ENCODE assay signal across 7 mouse cellular contexts in the genomic region with DNA sequence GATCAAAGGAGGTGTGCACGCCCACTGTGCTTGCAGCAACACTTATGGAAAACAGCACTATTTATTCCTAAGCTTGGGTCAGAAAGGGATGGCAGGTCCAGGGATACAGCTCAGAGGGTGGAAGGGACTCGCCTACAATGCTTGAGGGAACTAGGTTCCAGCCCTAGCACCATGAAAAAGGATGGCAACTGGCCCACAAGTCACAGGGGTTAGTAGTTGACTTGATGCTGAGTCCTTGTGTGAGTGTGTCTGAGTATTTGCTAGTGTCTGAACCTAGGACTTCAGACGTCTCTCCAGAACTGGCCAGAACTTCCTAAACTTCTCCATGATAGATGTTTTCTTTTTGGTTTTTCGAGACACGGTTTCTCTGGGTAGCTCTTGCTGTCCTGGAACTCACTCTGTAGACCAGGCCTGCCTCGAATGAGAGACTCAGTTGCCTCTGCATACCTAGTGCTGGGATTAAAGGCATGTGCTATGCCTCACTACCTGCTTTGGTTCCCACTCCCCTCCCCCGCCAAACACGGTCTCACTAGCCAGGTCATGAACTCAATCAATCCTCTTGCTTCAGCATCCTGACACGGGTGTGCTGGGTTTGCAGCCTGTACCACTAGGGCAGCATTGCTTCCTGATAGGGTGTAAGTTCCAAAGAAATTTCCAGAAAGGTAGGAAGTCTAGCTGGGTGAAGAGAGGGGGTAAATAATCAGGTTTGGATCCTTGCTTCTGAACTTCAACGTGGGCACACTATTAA. TPM values are rescaled to one million over a fixed set of nuclear protein-coding genes. Genes with fewer than 3 reads are reported as not detected.
A peak's percentile ranks its signal among the peaks of the same experiment; 100 is the strongest.
DNase-seq lines count a peak whose midpoint lies in the region; ATAC-seq lines count a peak whose summit lies in the region.

No protein-coding gene starts in this region.

- H3K9me3 ChIP-seq in hindbrain, embryonic 13.5 days, result no peaks in the 10 kb centered on the region
- H3K9me3 ChIP-seq in liver, embryonic 12.5 days (replicated peaks), result no peaks in the 10 kb centered on the region
- H3K9me3 ChIP-seq in neural tube, embryonic 14.5 days (ENCODE audit: control insufficient read depth, low read length), result no peaks in the 10 kb centered on the region

- 61% methylated on average over 10 of the region's 10 CpGs for WGBS in hindbrain, embryonic 13.5 days
- WGBS in liver, embryonic 12.5 days (ENCODE audit: insufficient replicate concordance), result 55% methylated on average over 10 of the region's 10 CpGs
- WGBS in neural tube, embryonic 14.5 days, result 57% methylated on average over 10 of the region's 10 CpGs

- H3K36me3 ChIP-seq in hindbrain, embryonic 13.5 days, result peaks cover 8% of the 10 kb centered on the region
- peaks cover 12% of the 10 kb centered on the region for H3K36me3 ChIP-seq in liver, embryonic 12.5 days
- peaks cover 3% of the 10 kb centered on the region for H3K36me3 ChIP-seq in neural tube, embryonic 14.5 days (ENCODE audit: control insufficient read depth, insufficient read depth, low read length)

- peak; percentile 19 to 53 for DNase-seq in thymus, adult 18-20 months
- no peak for DNase-seq in thymus, postnatal 0 days (ENCODE audit: low spot score)
- no peak for DNase-seq in Muller cell, postnatal 12 days (ENCODE audit: inconsistent ontology term)

- peaks cover 36% of the 10 kb centered on the region for H3K4me1 ChIP-seq in hindbrain, embryonic 13.5 days (replicated peaks)
- H3K4me1 ChIP-seq in liver, embryonic 12.5 days, result peaks cover 33% of the 10 kb centered on the region
- peaks cover 21% of the 10 kb centered on the region for H3K4me1 ChIP-seq in neural tube, embryonic 14.5 days (ENCODE audit: control insufficient read depth, insufficient read depth, low read length)

- H3K9ac ChIP-seq in hindbrain, embryonic 13.5 days, result 0 out of 2 replicates have a peak overlapping the region, but pooled peaks have one; percentile 4
- H3K9ac ChIP-seq in liver, embryonic 12.5 days, result peak overlapping the region; percentile 88
- H3K9ac ChIP-seq in neural tube, embryonic 14.5 days (replicated peaks; ENCODE audit: low read depth, low read length), result no peak overlapping the region

- no peaks in the 10 kb centered on the region for H3K27me3 ChIP-seq in hindbrain, embryonic 13.5 days
- H3K27me3 ChIP-seq in liver, embryonic 12.5 days (replicated peaks), result no peaks in the 10 kb centered on the region
- H3K27me3 ChIP-seq in neural tube, embryonic 14.5 days (ENCODE audit: control insufficient read depth, insufficient read depth, low read length), result no peaks in the 10 kb centered on the region

- ATAC-seq in common myeloid progenitor, adult 5-6 weeks (replicated peaks; ENCODE audit: low read depth, poor library complexity, severe bottlenecking), result peak; percentile 37
- ATAC-seq in hindbrain, embryonic 13.5 days (ENCODE audit: low FRiP score), result peak; percentile 76
- ATAC-seq in liver, embryonic 12.5 days, result peak; percentile 55
- peak; percentile 68; the same call in 1 of the 2 replicates for ATAC-seq in neural tube, embryonic 14.5 days (ENCODE audit: low read depth)

- H3K4me2 ChIP-seq in hindbrain, embryonic 13.5 days, result peak overlapping the region; percentile 82
- H3K4me2 ChIP-seq in liver, embryonic 12.5 days, result peak overlapping the region; percentile 57
- peak overlapping the region; percentile 80 for H3K4me2 ChIP-seq in neural tube, embryonic 14.5 days (ENCODE audit: low read depth, low read length)

- peak overlapping the region; percentile 93 for H3K27ac ChIP-seq in hindbrain, embryonic 13.5 days
- peak overlapping the region; percentile 66 for H3K27ac ChIP-seq in liver, embryonic 12.5 days
- H3K27ac ChIP-seq in neural tube, embryonic 14.5 days (ENCODE audit: low read depth, low read length), result peak overlapping the region; percentile 87; the same call in 1 of the 2 replicates

- peak overlapping the region; percentile 87 for H3K4me3 ChIP-seq in hindbrain, embryonic 13.5 days
- H3K4me3 ChIP-seq in liver, embryonic 12.5 days, result peak overlapping the region; percentile 87
- peak overlapping the region; percentile 79 for H3K4me3 ChIP-seq in neural tube, embryonic 14.5 days (ENCODE audit: low read depth, low read length)

RNA-seq across cellular contexts. Expression of gene Atp6v1g1, which starts 0.7 kb away (rescaled TPM):
- 373 and 381 TPM in 2 replicates for polyA plus RNA-seq in thymus, postnatal 0 days (2015; fragmentation: Nextera tagmentation; extraction: Ambion mirVana)
- 75.4 and 77.0 TPM in 2 replicates for total RNA-seq in common myeloid progenitor, adult 5-6 weeks (2017)
- 464 and 480 TPM in 2 replicates for polyA plus RNA-seq in hindbrain, embryonic 13.5 days (2015; fragmentation: Nextera tagmentation; extraction: Ambion mirVana)
- polyA plus RNA-seq in liver, embryonic 12.5 days (2016; fragmentation: Nextera tagmentation; extraction: Ambion mirVana), result 124 and 125 TPM in 2 replicates
- polyA plus RNA-seq in neural tube, embryonic 14.5 days (2014; fragmentation: Nextera tagmentation; extraction: Ambion mirVana), result 431 and 462 TPM in 2 replicates

RNA-seq across cellular contexts. Expression of gene Tmem268, which starts 14.7 kb away (rescaled TPM):
- 13.7 and 14.9 TPM in 2 replicates for polyA plus RNA-seq in thymus, postnatal 0 days (2015; fragmentation: Nextera tagmentation; extraction: Ambion mirVana)
- total RNA-seq in common myeloid progenitor, adult 5-6 weeks (2017), result 14.9 and 33.9 TPM in 2 replicates
- polyA plus RNA-seq in hindbrain, embryonic 13.5 days (2015; fragmentation: Nextera tagmentation; extraction: Ambion mirVana), result 3.0 and 4.4 TPM in 2 replicates
- polyA plus RNA-seq in liver, embryonic 12.5 days (2016; fragmentation: Nextera tagmentation; extraction: Ambion mirVana), result 7.5 and 7.8 TPM in 2 replicates
- 3.4 and 4.6 TPM in 2 replicates for polyA plus RNA-seq in neural tube, embryonic 14.5 days (2014; fragmentation: Nextera tagmentation; extraction: Ambion mirVana)

RNA-seq across cellular contexts. Expression of gene Whrn, which starts 48.1 kb away (rescaled TPM):
- 12.0 and 17.1 TPM in 2 replicates for polyA plus RNA-seq in thymus, postnatal 0 days (2015; fragmentation: Nextera tagmentation; extraction: Ambion mirVana)
- total RNA-seq in common myeloid progenitor, adult 5-6 weeks (2017), result 0.97 and 4.7 TPM in 2 replicates
- polyA plus RNA-seq in hindbrain, embryonic 13.5 days (2015; fragmentation: Nextera tagmentation; extraction: Ambion mirVana), result 5.3 and 5.6 TPM in 2 replicates
- 1.1 and 1.4 TPM in 2 replicates for polyA plus RNA-seq in liver, embryonic 12.5 days (2016; fragmentation: Nextera tagmentation; extraction: Ambion mirVana)
- 4.0 and 6.2 TPM in 2 replicates for polyA plus RNA-seq in neural tube, embryonic 14.5 days (2014; fragmentation: Nextera tagmentation; extraction: Ambion mirVana)

Comparison
In these comparisons a context has a peak if more than half of its experiments do, and no peak if none do; other contexts are left out.
1. DNase-seq: peak in thymus, adult 18-20 months (2 of 2); none in thymus, postnatal 0 days (single experiment) and Muller cell, postnatal 12 days (single experiment).
2. Peak in every context shown above with its lines, with median percentiles within 50 percentile points of each other: ATAC-seq, H3K27ac ChIP-seq, H3K4me2 ChIP-seq and H3K4me3 ChIP-seq.